Mouse (Mus musculus) liver, embryonic 15.5 days (tissue): ENCODE measurements around the gene Pcbp3. TPM values are rescaled to one million over a fixed set of nuclear protein-coding genes. Genes with fewer than 3 reads are reported as not detected.

Experiments
- ATAC-seq: fragments of 200-750 bp; cut with Nextera tagmentation; 2 replicates; pipeline ENCODE4 v1.8.0; 2017; ENCODE audit warnings: moderate number of reproducible peaks, mild to moderate bottlenecking, moderate library complexity; ENCODE audit not compliant: insufficient read depth
- H3K27ac ChIP-seq: fragments of 300-500 bp; sonication (generic); replicated peaks from 2 replicates; pipeline ENCODE4 v1.5.1; 2015; ENCODE audit warnings: mild to moderate bottlenecking, inconsistent platforms
- H3K27me3 ChIP-seq: fragments of 300-500 bp; sonication (generic); 2 replicates; pipeline ENCODE4 v1.6.1; 2015; ENCODE audit warnings: mild to moderate bottlenecking, inconsistent platforms
- H3K36me3 ChIP-seq: fragments of 300-500 bp; sonication (generic); replicated peaks from 2 replicates; pipeline ENCODE4 v1.6.1; 2015; ENCODE audit warnings: moderate library complexity, mild to moderate bottlenecking, inconsistent platforms
- H3K4me1 ChIP-seq: fragments of 300-500 bp; sonication (generic); replicated peaks from 2 replicates; pipeline ENCODE4 v1.6.1; 2015; ENCODE audit warnings: inconsistent platforms
- H3K4me2 ChIP-seq: fragments of 300-500 bp; sonication (generic); 2 replicates; pipeline ENCODE4 v1.6.1; 2015; ENCODE audit warnings: moderate library complexity, mild to moderate bottlenecking, inconsistent platforms
- H3K4me3 ChIP-seq: fragments of 300-500 bp; sonication (generic); replicated peaks from 2 replicates; pipeline ENCODE4 v1.5.1; 2015; ENCODE audit warnings: mild to moderate bottlenecking, inconsistent platforms
- H3K9ac ChIP-seq: fragments of 300-500 bp; sonication (generic); 2 replicates; pipeline ENCODE4 v1.6.1; 2015; ENCODE audit warnings: moderate library complexity, mild to moderate bottlenecking, inconsistent platforms
- H3K9me3 ChIP-seq: fragments of 300-500 bp; sonication (generic); replicated peaks from 2 replicates; pipeline ENCODE4 v1.6.1; 2016; ENCODE audit warnings: inconsistent platforms
- WGBS: fragments of 180-500 bp; shearing (Covaris S2); methylation state at CpG from one replicate; pipeline ENCODE4 v1.1.7; 2015; ENCODE audit warnings: mixed read lengths; ENCODE audit not compliant: insufficient replicate concordance; 5-methylcytosine and 5-hydroxymethylcytosine counted together
- polyA plus RNA-seq: library from polyadenylated mRNA; unstranded; fragments of >200 nt; fragmentation: Nextera tagmentation; extraction: Ambion mirVana; gene quantifications from 2 replicates; pipeline ENCODE4 v1.2.1, GENCODE M21; 2015

Pcbp3 gene
- polyA plus RNA-seq, 1 experiment from 2014 or later = 3.6 TPM

DNA sequence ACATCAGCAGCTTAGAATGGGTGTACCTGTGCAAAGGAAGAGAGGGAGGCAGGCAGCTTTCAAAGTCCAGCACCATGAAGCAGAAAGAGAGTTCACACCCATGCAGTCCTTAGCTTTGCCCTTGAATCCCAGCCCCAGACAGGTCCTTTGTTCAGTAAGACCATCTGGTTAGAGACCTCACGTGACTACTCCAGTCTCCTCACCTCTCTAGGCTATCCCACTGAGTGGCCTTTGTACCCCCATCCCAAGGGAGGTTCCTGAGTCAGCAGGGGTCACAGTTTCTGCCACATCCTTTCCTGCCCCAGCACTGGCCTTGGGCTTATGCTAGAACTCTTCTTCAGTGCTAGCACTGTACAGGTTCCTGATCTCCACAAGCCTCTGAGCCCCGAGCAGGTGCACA lies 142.4 kb downstream of the Pcbp3 start:
- no peak for ATAC-seq
- Histone ChIP-seq H3K9ac (no peak overlapping the region), H3K27me3 (no peaks in the 10 kb centered on the region), H3K4me3 (no peak overlapping the region), H3K36me3 (no peaks in the 10 kb centered on the region), H3K27ac (no peak overlapping the region), H3K4me1 (no peaks in the 10 kb centered on the region), H3K9me3 (no peaks in the 10 kb centered on the region), H3K4me2 (no peak overlapping the region)
- WGBS = 58% methylated on average over 2 of the region's 2 CpGs

DNA sequence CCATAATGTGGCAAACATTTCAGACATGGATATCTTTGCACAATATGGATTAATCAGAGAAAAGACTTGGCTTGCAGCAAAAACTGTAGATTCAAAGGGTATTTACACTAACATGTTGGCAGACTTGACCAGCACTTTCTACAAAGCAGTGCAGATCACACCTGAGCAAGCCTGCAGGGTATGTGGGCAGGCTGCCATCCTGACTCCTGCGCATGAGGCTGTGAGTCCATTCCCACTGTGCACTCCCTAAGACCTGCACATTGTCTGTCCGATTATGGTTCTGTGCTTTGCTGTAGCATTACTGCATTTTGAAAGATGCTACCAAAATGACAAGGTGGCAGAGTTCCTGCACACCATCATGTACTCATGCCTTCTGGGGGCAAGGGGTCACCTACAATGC lies 143.3 kb downstream of the Pcbp3 start:
- Histone ChIP-seq H3K9me3 (no peaks in the 10 kb centered on the region), H3K4me1 (no peaks in the 10 kb centered on the region), H3K4me2 (no peak overlapping the region), H3K9ac (no peak overlapping the region), H3K27ac (no peak overlapping the region), H3K27me3 (no peaks in the 10 kb centered on the region), H3K4me3 (no peak overlapping the region), H3K36me3 (no peaks in the 10 kb centered on the region)
- 70% methylated on average over 2 of the region's 2 CpGs for WGBS
- ATAC-seq = no peak

DNA sequence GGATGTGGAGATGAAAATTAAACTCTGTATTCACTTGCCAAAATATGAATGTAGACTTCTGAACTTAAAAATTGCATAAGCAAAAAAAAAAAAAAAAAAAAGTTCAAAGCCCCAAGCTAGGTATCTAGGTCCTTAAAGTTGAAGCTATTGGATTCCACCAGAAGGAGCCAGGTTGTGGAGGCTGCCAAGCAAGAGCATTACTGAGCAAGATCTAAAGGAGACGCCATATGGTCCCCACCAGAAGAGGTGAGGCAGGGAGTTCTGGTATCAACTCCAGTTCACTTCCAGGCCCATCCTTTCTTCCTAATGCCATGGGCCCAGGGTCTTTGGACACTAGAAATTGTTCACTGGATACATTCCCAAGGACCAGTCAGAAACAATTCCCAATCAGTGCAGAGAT lies 144.8 kb downstream of the Pcbp3 start:
- 51% methylated on average over 1 of the region's 1 CpGs for WGBS
- Histone ChIP-seq H3K27me3 (no peaks in the 10 kb centered on the region), H3K9ac (no peak overlapping the region), H3K9me3 (no peaks in the 10 kb centered on the region), H3K4me3 (no peak overlapping the region), H3K4me2 (no peak overlapping the region), H3K36me3 (no peaks in the 10 kb centered on the region), H3K4me1 (no peaks in the 10 kb centered on the region), H3K27ac (no peak overlapping the region)
- no peak for ATAC-seq

DNA sequence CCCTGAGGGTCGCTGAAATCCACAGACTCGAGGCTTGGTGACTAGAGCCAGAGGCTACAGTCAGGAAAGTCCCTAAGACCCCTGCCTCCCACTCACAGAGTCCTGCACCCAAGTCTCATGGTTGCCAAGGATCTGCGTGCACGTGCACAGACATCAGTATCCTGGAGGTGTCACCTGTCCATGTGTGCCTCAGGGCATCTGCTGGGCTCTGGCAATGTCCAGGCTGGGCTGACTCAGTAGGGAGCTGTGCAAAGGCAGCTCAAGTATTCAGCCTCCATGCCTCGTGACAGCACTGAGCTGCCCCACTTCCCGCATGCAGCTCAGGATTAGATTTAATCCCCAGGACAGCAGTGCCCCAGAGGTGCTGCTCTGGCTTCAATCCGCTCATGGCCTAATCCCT lies 145.3 kb downstream of the Pcbp3 start:
- ATAC-seq = no peak
- WGBS = 56% methylated on average over 7 of the region's 7 CpGs

DNA sequence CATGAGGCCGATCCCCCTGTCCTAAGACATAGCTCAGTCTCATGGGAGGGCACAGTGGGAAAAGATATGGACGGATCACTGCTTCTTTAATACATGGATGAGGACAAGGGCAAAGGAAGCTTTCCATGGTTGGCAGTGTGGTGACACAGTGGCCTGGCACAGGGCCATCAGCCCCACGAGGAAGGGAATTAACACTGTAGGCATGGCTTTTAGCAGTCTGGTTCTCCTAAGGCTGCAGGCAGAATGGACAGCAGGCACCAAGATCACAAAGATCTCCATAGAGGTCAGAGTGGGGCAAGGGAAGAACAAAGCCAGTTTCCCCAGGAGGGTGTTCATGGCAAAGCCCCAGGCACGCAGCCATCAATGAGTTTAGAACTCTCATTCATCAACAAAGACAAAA lies 146.2 kb downstream of the Pcbp3 start:
- 55% methylated on average over 4 of the region's 4 CpGs for WGBS
- Histone ChIP-seq H3K4me3 (no peak overlapping the region), H3K4me1 (no peaks in the 10 kb centered on the region), H3K27ac (no peak overlapping the region), H3K27me3 (no peaks in the 10 kb centered on the region), H3K4me2 (no peak overlapping the region), H3K9me3 (no peaks in the 10 kb centered on the region), H3K9ac (no peak overlapping the region), H3K36me3 (no peaks in the 10 kb centered on the region)
- ATAC-seq = no peak

More for the DNA sequence above, 145.3 kb downstream of the Pcbp3 start:
- Histone ChIP-seq H3K27ac (no peak overlapping the region), H3K4me2 (no peak overlapping the region), H3K9me3 (no peaks in the 10 kb centered on the region), H3K4me1 (no peaks in the 10 kb centered on the region), H3K4me3 (no peak overlapping the region), H3K27me3 (no peaks in the 10 kb centered on the region), H3K9ac (no peak overlapping the region), H3K36me3 (no peaks in the 10 kb centered on the region)

DNA sequence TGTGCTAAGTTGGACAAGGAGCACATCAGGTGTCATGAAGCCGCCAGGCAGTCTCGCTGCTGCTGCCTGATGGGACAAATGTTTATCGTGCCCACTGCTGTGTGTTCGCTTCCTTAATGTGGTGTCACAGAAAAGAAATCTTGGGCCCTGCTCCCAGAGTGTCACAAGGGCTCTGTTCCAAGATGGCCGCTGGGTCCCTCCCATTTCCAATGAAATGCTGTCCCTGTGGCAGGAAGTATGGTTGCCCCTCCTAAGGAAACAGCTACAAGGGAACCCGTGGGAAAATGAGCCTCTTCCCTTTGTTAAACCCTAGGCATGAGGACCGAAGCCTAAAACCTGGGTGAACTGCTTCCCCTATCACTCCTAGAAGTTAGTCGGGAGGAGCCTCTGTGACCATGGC lies 146.9 kb downstream of the Pcbp3 start:
- no peak overlapping the region for H3K9ac ChIP-seq
- 63% methylated on average over 8 of the region's 8 CpGs for WGBS

DNA sequence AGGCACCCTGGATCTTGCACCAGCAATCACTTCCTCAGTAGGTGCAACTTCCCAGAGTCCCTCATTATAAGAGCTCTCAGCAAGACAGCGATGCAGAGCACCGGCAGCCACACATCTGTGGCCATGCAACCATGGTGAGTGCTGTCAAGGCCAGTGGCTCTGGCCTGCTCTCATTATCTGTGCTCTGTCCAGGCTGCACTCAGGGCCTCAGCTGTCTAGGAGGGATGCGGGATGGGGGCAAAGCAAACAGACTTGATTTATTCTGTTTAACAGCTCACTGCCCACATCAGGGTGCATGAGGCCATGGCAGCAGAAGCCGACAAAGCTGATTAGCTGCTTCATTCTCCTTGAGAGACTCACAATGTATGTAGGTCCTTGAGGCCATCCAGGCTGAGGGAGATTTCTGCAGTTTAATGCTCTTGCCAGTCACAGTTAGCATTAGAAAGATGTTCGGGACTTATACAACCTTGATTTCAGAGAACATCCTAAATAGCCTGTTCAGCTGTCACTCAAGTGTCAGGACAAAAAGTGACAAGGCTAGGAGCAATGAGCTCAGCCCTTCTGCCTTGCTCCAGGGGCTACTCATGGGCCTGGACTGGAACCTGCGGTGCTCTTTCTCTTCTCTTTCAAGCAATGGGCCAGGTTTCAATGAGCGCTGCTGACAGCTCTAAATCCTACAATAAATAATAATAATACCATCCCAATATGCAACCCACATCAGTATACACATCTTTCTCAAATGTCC lies 151.6 kb downstream of the Pcbp3 start:
- ATAC-seq = no peak
- H3K9me3 ChIP-seq = no peaks in the 10 kb centered on the region

More for the DNA sequence above, 146.9 kb downstream of the Pcbp3 start:
- Histone ChIP-seq H3K4me3 (no peak overlapping the region), H3K27ac (no peak overlapping the region), H3K4me2 (no peak overlapping the region), H3K9me3 (no peaks in the 10 kb centered on the region), H3K27me3 (no peaks in the 10 kb centered on the region), H3K36me3 (no peaks in the 10 kb centered on the region), H3K4me1 (no peaks in the 10 kb centered on the region)
- no peak for ATAC-seq

DNA sequence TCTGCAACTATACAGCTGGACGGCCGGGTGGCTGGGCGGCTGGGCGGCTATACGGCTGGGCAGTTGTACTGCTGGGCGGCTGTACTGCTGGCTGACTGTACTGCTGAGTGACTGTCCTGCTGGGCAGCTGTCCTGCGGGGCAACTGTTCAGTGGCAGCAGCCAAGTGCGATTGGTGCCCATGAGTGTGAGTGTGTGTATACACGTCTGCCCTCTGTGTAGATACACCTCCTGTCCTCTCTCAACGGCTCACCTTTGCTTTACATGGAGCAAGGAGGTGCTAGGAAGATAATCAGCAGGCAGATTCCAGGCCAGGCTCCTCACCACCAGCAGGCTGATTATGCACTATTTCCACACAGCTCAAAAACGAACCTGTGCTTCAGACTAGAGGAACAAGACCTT lies 152.2 kb downstream of the Pcbp3 start:
- no peak overlapping the region for H3K9ac ChIP-seq
- H3K27me3 ChIP-seq = no peaks in the 10 kb centered on the region
- H3K9me3 ChIP-seq = no peaks in the 10 kb centered on the region
- no peak overlapping the region for H3K27ac ChIP-seq
- no peak overlapping the region for H3K4me3 ChIP-seq
- ATAC-seq = no peak
- no peaks in the 10 kb centered on the region for H3K36me3 ChIP-seq
- no peaks in the 10 kb centered on the region; the same call in 1 of the 2 replicates for H3K4me1 ChIP-seq
- WGBS = 75% methylated on average over 11 of the region's 11 CpGs
- no peak overlapping the region for H3K4me2 ChIP-seq

More for the DNA sequence above, 151.6 kb downstream of the Pcbp3 start:
- Histone ChIP-seq H3K4me3 (no peak overlapping the region), H3K4me2 (no peak overlapping the region), H3K27me3 (no peaks in the 10 kb centered on the region), H3K27ac (no peak overlapping the region), H3K9ac (no peak overlapping the region), H3K36me3 (no peaks in the 10 kb centered on the region), H3K4me1 (no peaks in the 10 kb centered on the region; the same call in 1 of the 2 replicates)
- 78% methylated on average over 7 of the region's 7 CpGs for WGBS

DNA sequence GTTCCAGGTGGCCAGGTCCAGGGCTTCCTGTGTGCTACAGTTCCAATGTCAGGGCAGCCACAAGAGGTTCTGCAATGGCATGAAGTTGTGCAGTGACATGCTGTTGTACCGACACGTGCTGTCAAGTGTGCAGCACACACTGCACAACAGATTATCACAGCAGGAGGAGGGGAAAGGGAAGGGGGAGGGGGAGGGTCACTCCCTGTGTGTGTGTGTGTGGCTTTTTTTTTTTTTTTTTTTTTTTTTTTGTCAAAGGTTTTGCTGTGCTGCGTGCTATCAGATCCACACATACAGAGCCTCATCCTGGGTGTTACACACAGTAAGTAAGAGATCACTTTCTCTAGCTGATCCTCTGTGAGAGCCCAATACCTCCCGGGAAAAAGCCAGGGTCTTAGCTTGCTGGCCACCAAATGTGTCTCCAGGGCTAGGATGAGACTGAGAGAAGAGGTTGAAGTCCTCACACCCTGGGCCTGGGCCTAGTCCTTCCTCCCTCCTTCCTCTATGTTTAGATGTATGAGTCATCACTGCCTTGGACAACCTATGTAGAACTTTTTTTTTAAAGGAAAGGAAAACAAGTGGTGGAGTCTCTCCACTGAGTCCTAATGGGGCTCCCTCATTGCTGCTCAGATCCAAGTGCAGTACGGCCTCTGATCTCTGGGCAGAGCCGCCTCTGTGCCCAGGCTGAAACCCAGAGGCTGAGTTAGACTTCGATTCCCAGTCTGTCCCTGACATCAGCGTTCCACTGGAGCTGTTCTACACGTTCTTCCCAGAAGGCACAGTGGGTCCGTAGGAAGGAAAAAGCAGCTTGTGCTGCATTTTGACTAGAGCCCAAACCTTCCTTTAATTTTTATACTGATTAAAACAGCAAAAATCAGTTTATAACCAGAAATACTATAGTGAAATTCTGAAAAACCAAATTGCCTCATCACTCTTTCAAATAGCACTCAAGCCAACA lies 153.0 kb downstream of the Pcbp3 start:
- 45% methylated on average over 10 of the region's 10 CpGs for WGBS
- no peaks in the 10 kb centered on the region; the same call in 1 of the 2 replicates for H3K4me1 ChIP-seq
- H3K36me3 ChIP-seq = no peaks in the 10 kb centered on the region
- H3K27me3 ChIP-seq = no peaks in the 10 kb centered on the region
- no peak overlapping the region for H3K27ac ChIP-seq
- no peak overlapping the region for H3K9ac ChIP-seq
- no peak overlapping the region for H3K4me2 ChIP-seq
- H3K4me3 ChIP-seq = no peak overlapping the region
- no peak for ATAC-seq
- H3K9me3 ChIP-seq = no peaks in the 10 kb centered on the region

DNA sequence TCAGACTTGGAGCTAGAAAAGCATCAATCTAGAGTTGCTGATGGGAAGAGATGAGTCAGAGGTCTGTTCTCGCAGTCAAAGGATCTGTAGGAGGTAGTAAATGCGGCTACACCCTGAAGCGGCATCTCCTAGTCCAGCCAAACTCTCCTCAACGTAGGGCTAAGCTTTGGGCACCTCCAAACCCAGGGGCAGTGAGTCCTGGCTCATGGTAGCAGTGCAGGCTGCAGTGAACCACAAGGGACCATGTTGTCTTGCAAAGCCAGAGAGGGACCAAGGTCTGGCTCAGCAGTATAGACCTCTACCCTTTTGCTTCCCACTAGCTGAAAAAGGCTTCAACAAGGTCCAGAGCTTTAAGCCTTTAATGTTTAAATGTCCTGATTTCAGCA lies 159.2 kb downstream of the Pcbp3 start:
- Histone ChIP-seq H3K4me2 (no peak overlapping the region), H3K27ac (no peak overlapping the region), H3K27me3 (no peaks in the 10 kb centered on the region), H3K9ac (no peak overlapping the region), H3K9me3 (no peaks in the 10 kb centered on the region), H3K4me3 (no peak overlapping the region), H3K36me3 (no peaks in the 10 kb centered on the region), H3K4me1 (peaks cover 5% of the 10 kb centered on the region; the same call in 1 of the 2 replicates)
- 71% methylated on average over 4 of the region's 4 CpGs for WGBS
- no peak for ATAC-seq

DNA sequence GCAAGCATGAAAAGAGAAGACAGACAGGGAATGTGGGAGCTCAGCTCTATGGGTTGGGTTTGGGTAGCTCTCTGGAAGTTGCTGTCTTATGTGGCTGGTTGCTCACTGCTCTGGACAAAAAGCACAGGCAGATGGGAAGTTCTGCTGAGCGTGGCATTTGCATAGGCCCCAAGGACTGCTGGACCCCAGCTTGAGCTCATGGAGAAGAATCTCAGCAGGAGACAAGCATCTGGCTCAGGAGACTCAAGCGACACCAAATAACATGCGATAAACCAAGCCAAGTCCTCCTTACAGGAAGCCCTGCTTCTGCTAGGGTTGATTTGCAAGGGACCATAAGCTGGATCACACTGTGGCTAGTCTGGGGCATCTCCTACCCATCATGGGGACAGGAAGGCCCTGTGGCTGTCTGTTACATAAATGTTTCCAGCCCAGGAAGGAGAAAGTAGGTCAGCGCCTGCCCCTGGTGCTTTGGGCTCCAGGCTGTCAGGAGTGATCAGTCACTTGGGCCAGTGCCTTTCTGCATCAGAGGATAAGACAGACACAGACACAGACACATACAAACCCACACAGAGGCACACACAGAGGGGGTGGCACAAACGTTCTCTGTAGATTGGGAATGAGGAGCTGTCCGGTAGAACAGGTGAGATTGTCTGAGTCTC lies 159.7 kb downstream of the Pcbp3 start:
- Histone ChIP-seq H3K4me1 (peaks cover 5% of the 10 kb centered on the region; the same call in 1 of the 2 replicates), H3K4me3 (no peak overlapping the region), H3K4me2 (no peak overlapping the region), H3K9ac (no peak overlapping the region), H3K36me3 (no peaks in the 10 kb centered on the region), H3K9me3 (no peaks in the 10 kb centered on the region), H3K27ac (no peak overlapping the region), H3K27me3 (no peaks in the 10 kb centered on the region)
- 60% methylated on average over 6 of the region's 6 CpGs for WGBS
- ATAC-seq = no peak
